Mouse (Mus musculus): ENCODE measurements at regions not wholly inside any gene's neighbourhood (a gene's known extent, or its start where the extent isn't known, plus 50 kb on each side); places are given as distances from the start of the nearest gene placed in this dataset.

GRCm38 (mm10) chr8:102845362-102845761 is 59.9 kb upstream of the Cdh11 start:
- no peaks in the 10 kb centered on the region for H3K4me1 ChIP-seq (ENCODE audit: control insufficient read depth, insufficient read depth, low read length)
- no peak overlapping the region for H3K4me3 ChIP-seq (replicated peaks; ENCODE audit: control insufficient read depth, low read depth, low read length)
- TF ChIP-seq POLR2A (IDR thresholded peaks at IDR 0.05; ENCODE audit: borderline replicate concordance, control insufficient read depth, low read depth, low read length): no peak
- TF ChIP-seq CTCF (IDR thresholded peaks at IDR 0.05; ENCODE audit: control insufficient read depth, insufficient read depth, low read length): no peak
- H3K27ac ChIP-seq (ENCODE audit: control insufficient read depth, insufficient read depth, low read depth, low read length, poor library complexity): no peak overlapping the region

GRCm38 (mm10) chr8:102860021-102860420 is 74.6 kb upstream of the Cdh11 start:
- Histone ChIP-seq H3K4me3 (replicated peaks; ENCODE audit: control insufficient read depth, low read depth, low read length) (no peak overlapping the region), H3K27ac (ENCODE audit: control insufficient read depth, insufficient read depth, low read depth, low read length, poor library complexity) (no peak overlapping the region), H3K4me1 (ENCODE audit: control insufficient read depth, insufficient read depth, low read length) (no peaks in the 10 kb centered on the region)
- 61% methylated on average over 1 of the region's 1 CpGs for WGBS
- TF ChIP-seq POLR2A (IDR thresholded peaks at IDR 0.05; ENCODE audit: borderline replicate concordance, control insufficient read depth, low read depth, low read length): no peak
- TF ChIP-seq CTCF (IDR thresholded peaks at IDR 0.05; ENCODE audit: control insufficient read depth, insufficient read depth, low read length): no peak

GRCm38 (mm10) chr8:102899525-102899924 is 114.1 kb upstream of the Cdh11 start:
- WGBS: 63% methylated on average over 2 of the region's 2 CpGs
- Histone ChIP-seq H3K27ac (ENCODE audit: control insufficient read depth, insufficient read depth, low read depth, low read length, poor library complexity) (no peak overlapping the region), H3K4me1 (ENCODE audit: control insufficient read depth, insufficient read depth, low read length) (no peaks in the 10 kb centered on the region), H3K4me3 (replicated peaks; ENCODE audit: control insufficient read depth, low read depth, low read length) (no peak overlapping the region)
- TF ChIP-seq CTCF (IDR thresholded peaks at IDR 0.05; ENCODE audit: control insufficient read depth, insufficient read depth, low read length) (no peak), POLR2A (IDR thresholded peaks at IDR 0.05; ENCODE audit: borderline replicate concordance, control insufficient read depth, low read depth, low read length) (no peak)

GRCm38 (mm10) chr8:102900662-102901061 is 115.2 kb upstream of the Cdh11 start:
- Histone ChIP-seq H3K4me1 (ENCODE audit: control insufficient read depth, insufficient read depth, low read length) (no peaks in the 10 kb centered on the region), H3K4me3 (replicated peaks; ENCODE audit: control insufficient read depth, low read depth, low read length) (no peak overlapping the region), H3K27ac (ENCODE audit: control insufficient read depth, insufficient read depth, low read depth, low read length, poor library complexity) (no peak overlapping the region)
- 72% methylated on average over 5 of the region's 5 CpGs for WGBS
- TF ChIP-seq CTCF (IDR thresholded peaks at IDR 0.05; ENCODE audit: control insufficient read depth, insufficient read depth, low read length) (no peak), POLR2A (IDR thresholded peaks at IDR 0.05; ENCODE audit: borderline replicate concordance, control insufficient read depth, low read depth, low read length) (no peak)

- TF ChIP-seq POLR2A (IDR thresholded peaks at IDR 0.05; ENCODE audit: borderline replicate concordance, control insufficient read depth, low read depth, low read length): no peak
- no peak for TF ChIP-seq CTCF (IDR thresholded peaks at IDR 0.05; ENCODE audit: control insufficient read depth, insufficient read depth, low read length)
- Histone ChIP-seq H3K4me1 (ENCODE audit: control insufficient read depth, insufficient read depth, low read length) (no peaks in the 10 kb centered on the region), H3K27ac (ENCODE audit: control insufficient read depth, insufficient read depth, low read depth, low read length, poor library complexity) (no peak overlapping the region), H3K4me3 (replicated peaks; ENCODE audit: control insufficient read depth, low read depth, low read length) (no peak overlapping the region)
- WGBS: 68% methylated on average over 2 of the region's 2 CpGs
Measured at GRCm38 (mm10) chr8:102907444-102907843, 122.0 kb upstream of the Cdh11 start.

- Histone ChIP-seq H3K4me1 (ENCODE audit: control insufficient read depth, insufficient read depth, low read length) (no peaks in the 10 kb centered on the region), H3K27ac (ENCODE audit: control insufficient read depth, insufficient read depth, low read depth, low read length, poor library complexity) (no peak overlapping the region), H3K4me3 (replicated peaks; ENCODE audit: control insufficient read depth, low read depth, low read length) (no peak overlapping the region)
- no peak for TF ChIP-seq POLR2A (IDR thresholded peaks at IDR 0.05; ENCODE audit: borderline replicate concordance, control insufficient read depth, low read depth, low read length)
- TF ChIP-seq CTCF (IDR thresholded peaks at IDR 0.05; ENCODE audit: control insufficient read depth, insufficient read depth, low read length): no peak
- WGBS: 50% methylated on average over 3 of the region's 3 CpGs
Measured at GRCm38 (mm10) chr8:102931342-102931835, 145.9 kb upstream of the Cdh11 start.

GRCm38 (mm10) chr8:102938771-102939170 is 153.3 kb upstream of the Cdh11 start:
- TF ChIP-seq POLR2A (IDR thresholded peaks at IDR 0.05; ENCODE audit: borderline replicate concordance, control insufficient read depth, low read depth, low read length) (no peak), CTCF (IDR thresholded peaks at IDR 0.05; ENCODE audit: control insufficient read depth, insufficient read depth, low read length) (no peak)
- no peak overlapping the region for H3K27ac ChIP-seq (ENCODE audit: control insufficient read depth, insufficient read depth, low read depth, low read length, poor library complexity)
- WGBS: 83% methylated on average over 2 of the region's 2 CpGs
- no peaks in the 10 kb centered on the region for H3K4me1 ChIP-seq (ENCODE audit: control insufficient read depth, insufficient read depth, low read length)
- H3K4me3 ChIP-seq (replicated peaks; ENCODE audit: control insufficient read depth, low read depth, low read length): no peak overlapping the region

- WGBS: 84% methylated on average over 5 of the region's 5 CpGs
- no peaks in the 10 kb centered on the region for H3K4me1 ChIP-seq (ENCODE audit: control insufficient read depth, insufficient read depth, low read length)
- H3K27ac ChIP-seq (ENCODE audit: control insufficient read depth, insufficient read depth, low read depth, low read length, poor library complexity): no peak overlapping the region
- TF ChIP-seq POLR2A (IDR thresholded peaks at IDR 0.05; ENCODE audit: borderline replicate concordance, control insufficient read depth, low read depth, low read length): no peak
- no peak for TF ChIP-seq CTCF (IDR thresholded peaks at IDR 0.05; ENCODE audit: control insufficient read depth, insufficient read depth, low read length)
- no peak overlapping the region for H3K4me3 ChIP-seq (replicated peaks; ENCODE audit: control insufficient read depth, low read depth, low read length)
Measured at GRCm38 (mm10) chr8:102945546-102945945, 160.1 kb upstream of the Cdh11 start.

GRCm38 (mm10) chr8:102978161-102978581 is 192.7 kb upstream of the Cdh11 start:
- Histone ChIP-seq H3K27ac (ENCODE audit: control insufficient read depth, insufficient read depth, low read depth, low read length, poor library complexity) (no peak overlapping the region), H3K4me3 (replicated peaks; ENCODE audit: control insufficient read depth, low read depth, low read length) (no peak overlapping the region), H3K4me1 (ENCODE audit: control insufficient read depth, insufficient read depth, low read length) (no peaks in the 10 kb centered on the region)
- no peak for TF ChIP-seq CTCF (IDR thresholded peaks at IDR 0.05; ENCODE audit: control insufficient read depth, insufficient read depth, low read length)
- TF ChIP-seq POLR2A (IDR thresholded peaks at IDR 0.05; ENCODE audit: borderline replicate concordance, control insufficient read depth, low read depth, low read length): no peak
- WGBS: 75% methylated on average over 7 of the region's 7 CpGs

Data from bone marrow, adult 2 months (tissue).